ENCODE assay signal across 20 mouse cellular contexts in genomic region chr5:135643552-135643842, GRCm38 (mm10). TPM values are rescaled to one million over a fixed set of nuclear protein-coding genes. Genes with fewer than 3 reads are reported as not detected.
DNase-seq lines count a peak whose midpoint lies in the region; ATAC-seq and TF ChIP-seq lines count a peak whose summit lies in the region.
"Had no signal": no experiment of that assay in that cellular context is flagged by ENCODE, and none has a peak within 500 bp of the region (broad histone marks: within the 10 kb centered on the region; RNA-seq: fewer than 3 reads in every experiment).

No protein-coding gene starts in this region.

- no peak overlapping the region for H3K4me2 ChIP-seq in CH12.LX (ENCODE audit: insufficient read depth, low read depth, poor library complexity, severe bottlenecking)
- no peak overlapping the region for H3K4me2 ChIP-seq in intestine, embryonic 16.5 days (ENCODE audit: low read depth, low read length)
- H3K4me2 ChIP-seq: heart, embryonic 13.5 days; hindbrain, embryonic 15.5 days had no signal

- no peaks in the 10 kb centered on the region for H3K9me3 ChIP-seq in CH12.LX (replicated peaks; ENCODE audit: low read length)
- no peaks in the 10 kb centered on the region for H3K9me3 ChIP-seq in ES-Bruce4 (replicated peaks; ENCODE audit: control insufficient read depth, insufficient read depth, low read length, poor library complexity, severe bottlenecking)
- H3K9me3 ChIP-seq in intestine, embryonic 16.5 days (ENCODE audit: control insufficient read depth, low read length), result no peaks in the 10 kb centered on the region
- H3K9me3 ChIP-seq: heart, embryonic 10.5 days; heart, embryonic 13.5 days; hindbrain, embryonic 15.5 days had no signal

- ATAC-seq in intestine, embryonic 16.5 days, result no peak
- ATAC-seq: activated CD4-positive, CD25-positive, alpha-beta regulatory T cell, adult 4 months; forebrain, embryonic 14.5 days; forebrain, postnatal 0 days had no signal

- TF ChIP-seq EP300 in CH12.LX (IDR thresholded peaks at IDR 0.05; ENCODE audit: low read length) (no peak), ES-Bruce4 (IDR thresholded peaks at IDR 0.05; ENCODE audit: insufficient read depth, low read depth, low read length) (no peak)

- H3K36me3 ChIP-seq in kidney, adult 2 months (ENCODE audit: control insufficient read depth, insufficient read depth, low read length), result no peaks in the 10 kb centered on the region
- H3K36me3 ChIP-seq in CH12.LX (replicated peaks in 1 of 2; ENCODE audit: control insufficient read depth in 1 of 2, insufficient read depth in 1 of 2, low read length in 1 of 2) (peaks cover 23 to 48% of the 10 kb centered on the region in 2 experiments), ES-Bruce4 (ENCODE audit: control insufficient read depth, insufficient read depth, low read length, poor library complexity, severe bottlenecking) (peaks cover 3% of the 10 kb centered on the region)
- H3K36me3 ChIP-seq in intestine, embryonic 16.5 days (ENCODE audit: control insufficient read depth, insufficient read depth, low read length), result no peaks in the 10 kb centered on the region

- H3K27me3 ChIP-seq in kidney, adult 2 months (replicated peaks; ENCODE audit: control insufficient read depth, insufficient read depth, low read length), result no peaks in the 10 kb centered on the region
- H3K27me3 ChIP-seq in CH12.LX (replicated peaks) (no peaks in the 10 kb centered on the region), ES-Bruce4 (ENCODE audit: control insufficient read depth, insufficient read depth, low read length, poor library complexity, severe bottlenecking) (no peaks in the 10 kb centered on the region)
- H3K27me3 ChIP-seq in intestine, embryonic 16.5 days (replicated peaks; ENCODE audit: control insufficient read depth, insufficient read depth, low read length), result no peaks in the 10 kb centered on the region
- H3K27me3 ChIP-seq: heart, embryonic 13.5 days; hindbrain, embryonic 15.5 days had no signal

- in situ Hi-C loops in CH12.LX (cut with MboI; ENCODE audit: low pct_ligation_motif_present, low pct_unique_long_range_greater_than_20kb, low sequenced_read_pairs), result no loop called here

- peaks cover 20% of the 10 kb centered on the region for H3K4me1 ChIP-seq in kidney, adult 2 months (ENCODE audit: control insufficient read depth, insufficient read depth, low read length)
- H3K4me1 ChIP-seq in CH12.LX (ENCODE audit: control insufficient read depth in 1 of 2, insufficient read depth in 2 of 2) (peaks cover 0 to 9% of the 10 kb centered on the region in 2 experiments; a peak in 2 of 4 replicates), ES-Bruce4 (ENCODE audit: control insufficient read depth, insufficient read depth, low read length) (peaks cover 9% of the 10 kb centered on the region)
- H3K4me1 ChIP-seq in brown adipose tissue, adult 24 weeks (ENCODE audit: control insufficient read depth, insufficient read depth, insufficient read length, low read length), result peaks cover 8% of the 10 kb centered on the region
- H3K4me1 ChIP-seq in intestine, embryonic 16.5 days (ENCODE audit: control insufficient read depth, insufficient read depth, low read length), result no peaks in the 10 kb centered on the region
- H3K4me1 ChIP-seq: heart, embryonic 13.5 days; hindbrain, embryonic 15.5 days had no signal

- TF ChIP-seq RAD21 in CH12.LX (IDR thresholded peaks at IDR 0.05; ENCODE audit: low read depth, low read length), result no peak

- H3K79me2 ChIP-seq in CH12.LX (replicated peaks; ENCODE audit: control insufficient read depth, extremely low read depth, insufficient read depth, poor library complexity, severe bottlenecking), result no peaks in the 10 kb centered on the region

- no peak for DNase-seq in kidney, adult 2 months
- no peak for DNase-seq in kidney, postnatal 36 days
- no peak for DNase-seq in CH12.LX (ENCODE audit: extremely low read depth)
- DNase-seq in right cerebral cortex, postnatal 10 days (ENCODE audit: low spot score in 2 of 2), result no peak
- DNase-seq: adrenal gland, adult 8-10 months; B cell, adult 2 months; cerebellum, adult 9-10 months; forebrain, postnatal 0 days; gastrocnemius, postnatal 10 days; heart, adult 2 months; heart, postnatal 14 days; heart, postnatal 4 days had no signal

- H3K27ac ChIP-seq in kidney, adult 2 months (ENCODE audit: insufficient read depth, low read depth, low read length), result peak overlapping the region; percentile 94
- H3K27ac ChIP-seq in CH12.LX (ENCODE audit: insufficient read depth, low read depth) (no peak overlapping the region), ES-Bruce4 (ENCODE audit: insufficient read depth, low read length) (peak overlapping the region; percentile 39)
- peak overlapping the region; percentile 49 for H3K27ac ChIP-seq in brown adipose tissue, adult 24 weeks (replicated peaks; ENCODE audit: low read depth, low read length)
- no peak overlapping the region for H3K27ac ChIP-seq in intestine, embryonic 16.5 days (ENCODE audit: low read length)
- H3K27ac ChIP-seq: heart, adult 2 months; heart, embryonic 10.5 days; heart, embryonic 13.5 days; hindbrain, embryonic 15.5 days had no signal

- no peak for TF ChIP-seq CTCF in kidney, adult 2 months (conservative IDR thresholded peaks at IDR 0.05; ENCODE audit: insufficient read depth, insufficient read length, low read depth, low read length)
- no peak for TF ChIP-seq CTCF in CH12.LX (conservative IDR thresholded peaks at IDR 0.05 in 1 of 2, IDR thresholded peaks at IDR 0.05 in 1 of 2; ENCODE audit: low read depth in 2 of 2, low read length in 2 of 2)
- no peak for TF ChIP-seq CTCF in ES-Bruce4 (IDR thresholded peaks at IDR 0.05; ENCODE audit: low read depth, low read length)

- no peak overlapping the region for H3K4me3 ChIP-seq in kidney, adult 2 months (ENCODE audit: insufficient read depth, low read depth, low read length)
- no peak overlapping the region for H3K4me3 ChIP-seq in CH12.LX (replicated peaks in 1 of 3; ENCODE audit: low read depth in 2 of 3, low read length in 2 of 3, poor library complexity in 1 of 3)
- no peak overlapping the region for H3K4me3 ChIP-seq in ES-Bruce4 (ENCODE audit: low read depth, low read length)
- no peak overlapping the region for H3K4me3 ChIP-seq in brown adipose tissue, adult 24 weeks (ENCODE audit: insufficient read depth, low read depth, low read length)
- no peak overlapping the region for H3K4me3 ChIP-seq in intestine, embryonic 16.5 days (ENCODE audit: low read length)
- H3K4me3 ChIP-seq: heart, adult 2 months; heart, embryonic 10.5 days; heart, embryonic 13.5 days; hindbrain, embryonic 15.5 days had no signal

- dilution Hi-C loops in CH12.LX (cut with MboI; ENCODE audit: extremely low pct_ligation_motif_present, extremely low pct_unique_long_range_greater_than_20kb, low sequenced_read_pairs), result no loop called here

- no peak for TF ChIP-seq POLR2A in kidney, adult 2 months (IDR thresholded peaks at IDR 0.05; ENCODE audit: low read depth, low read length)
- no peak for TF ChIP-seq POLR2A in CH12.LX (IDR thresholded peaks at IDR 0.05; ENCODE audit: low read depth, low read length)
- TF ChIP-seq POLR2A in ES-Bruce4 (IDR thresholded peaks at IDR 0.05; ENCODE audit: insufficient read depth, low read length), result no peak

- WGBS in kidney, adult 2 months, result 97% methylated on average over 1 of the region's 1 CpGs
- 94% methylated on average over 1 of the region's 1 CpGs for WGBS in intestine, embryonic 16.5 days

- H3K9ac ChIP-seq in CH12.LX (ENCODE audit: insufficient read depth, low read depth) (no peak overlapping the region), ES-Bruce4 (ENCODE audit: low read depth, poor library complexity, severe bottlenecking) (no peak overlapping the region)
- H3K9ac ChIP-seq in intestine, embryonic 16.5 days (ENCODE audit: low read depth, low read length), result no peak overlapping the region
- H3K9ac ChIP-seq: forebrain, postnatal 0 days; heart, embryonic 13.5 days; hindbrain, embryonic 15.5 days had no signal

TF ChIP-seq in CH12.LX, 34 proteins besides CTCF, POLR2A, EP300 and RAD21:
- no peak for TF ChIP-seq ZNF384 (IDR thresholded peaks at IDR 0.05; ENCODE audit: low read depth, low read length)
- TF ChIP-seq MAFK (IDR thresholded peaks at IDR 0.05; ENCODE audit: insufficient replicate concordance, low read length), result 0 out of 2 replicates have a peak, but pooled peaks have one; percentile 7
- TF ChIP-seq MXI1 (IDR thresholded peaks at IDR 0.05; ENCODE audit: low read depth, low read length), result no peak
- TF ChIP-seq SMC3 (IDR thresholded peaks at IDR 0.05; ENCODE audit: low read depth, low read length), result no peak

RNA-seq across cellular contexts. Expression of gene Rhbdd2, which starts 11.1 kb away (rescaled TPM):
- polyA plus RNA-seq in kidney, adult 2 months (2012; rRNA removed), result 50.9 and 56.5 TPM in 2 replicates
- 5.6 and 6.4 TPM in 2 replicates for total RNA-seq in CH12.LX (2012; rRNA removed)
- 3.3 and 3.7 TPM in 2 replicates for total RNA-seq in CH12.LX (2014; rRNA removed)
- 19.8 and 21.3 TPM in 2 replicates for polyA plus RNA-seq in CH12.LX (2012; ENCODE audit: insufficient read length, low read depth)
- polyA plus RNA-seq in ES-Bruce4 (2011; ENCODE audit: insufficient read depth, insufficient read length, low read depth, missing spikeins), result 30.6 and 35.7 TPM in 2 replicates
- polyA plus RNA-seq in brown adipose tissue, adult 24 weeks (2012; ENCODE audit: insufficient read depth, insufficient read length, missing spikeins), result 11.7 and 21.0 TPM in 2 replicates
- 32.1 and 32.4 TPM in 2 replicates for polyA plus RNA-seq in intestine, embryonic 16.5 days (2015; fragmentation: Nextera tagmentation; extraction: Ambion mirVana)

RNA-seq across cellular contexts. Expression of gene Por, which starts 26.3 kb away (rescaled TPM):
- 361 and 405 TPM in 2 replicates for polyA plus RNA-seq in kidney, adult 2 months (2012; rRNA removed)
- total RNA-seq in CH12.LX (2012; rRNA removed) (40.2 and 41.2 TPM in 2 replicates), CH12.LX (2014; rRNA removed) (16.3 and 17.3 TPM in 2 replicates)
- polyA plus RNA-seq in CH12.LX (2012; ENCODE audit: insufficient read length, low read depth) (54.3 and 56.8 TPM in 2 replicates), ES-Bruce4 (2011; ENCODE audit: insufficient read depth, insufficient read length, low read depth, missing spikeins) (32.3 and 41.4 TPM in 2 replicates)
- 138 and 156 TPM in 2 replicates for polyA plus RNA-seq in brown adipose tissue, adult 24 weeks (2012; ENCODE audit: insufficient read depth, insufficient read length, missing spikeins)
- 111 and 116 TPM in 2 replicates for polyA plus RNA-seq in intestine, embryonic 16.5 days (2015; fragmentation: Nextera tagmentation; extraction: Ambion mirVana)

Comparison
In these comparisons a context has a peak if more than half of its experiments do, and no peak if none do; other contexts are left out.
1. H3K27ac ChIP-seq: peak in kidney, adult 2 months (single experiment), ES-Bruce4 (single experiment) and brown adipose tissue, adult 24 weeks (single experiment); none in CH12.LX (single experiment) and intestine, embryonic 16.5 days (single experiment).